Mouse (Mus musculus) layer of hippocampus, postnatal 25 days (tissue): Measurements from ENCODE around the gene Otop3. TPM values are rescaled to one million over a fixed set of nuclear protein-coding genes. Genes with fewer than 3 reads are reported as not detected.
"Not testable (repeated sequence)": the region's sequence is repeated elsewhere in the genome, so short reads cannot be mapped to it uniquely, and the experiment has no call there.

Source experiments
- DNase-seq, 2 experiments: peaks; one replicate each; pipeline ENCODE4 v3.0.0; 2022; ENCODE audit warnings: mixed read lengths in 2 of 2, low spot score in 1 of 2; ENCODE audit errors: extremely low spot score in 1 of 2
- total RNA-seq, 2 experiments: library from RNA; stranded (reverse); gene quantifications; 2 replicates each; pipeline ENCODE4 v1.2.3; 2021

Gene Otop3
- total RNA-seq, 2 experiments from 2014 or later = 0.17 TPM; not detected in 1

DNA sequence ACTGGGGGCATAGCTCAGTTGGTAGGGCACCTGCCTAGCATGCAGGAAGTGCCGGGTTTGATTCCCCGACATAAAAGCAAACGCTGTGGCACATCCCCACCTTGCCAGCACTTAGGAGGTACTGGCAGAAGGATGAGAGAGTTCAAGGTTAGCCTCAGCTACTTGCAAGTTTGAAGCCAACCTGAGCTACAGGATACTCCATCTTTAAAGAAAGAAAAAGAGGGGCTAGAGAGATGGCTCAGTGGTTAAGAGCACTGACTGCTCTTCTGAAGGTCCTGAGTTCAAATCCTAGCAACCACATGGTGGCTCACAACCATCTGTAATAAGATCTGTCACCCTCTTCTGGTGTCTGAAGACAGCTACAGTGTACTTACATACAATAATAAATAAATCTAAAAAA lies 52.3 kb downstream of the Otop3 start:
- not testable (repeated sequence) for DNase-seq

- DNase-seq = no peak
Observed at GRCm38 (mm10) chr11:115391358-115391757, 56.8 kb downstream of the Otop3 start.

DNA sequence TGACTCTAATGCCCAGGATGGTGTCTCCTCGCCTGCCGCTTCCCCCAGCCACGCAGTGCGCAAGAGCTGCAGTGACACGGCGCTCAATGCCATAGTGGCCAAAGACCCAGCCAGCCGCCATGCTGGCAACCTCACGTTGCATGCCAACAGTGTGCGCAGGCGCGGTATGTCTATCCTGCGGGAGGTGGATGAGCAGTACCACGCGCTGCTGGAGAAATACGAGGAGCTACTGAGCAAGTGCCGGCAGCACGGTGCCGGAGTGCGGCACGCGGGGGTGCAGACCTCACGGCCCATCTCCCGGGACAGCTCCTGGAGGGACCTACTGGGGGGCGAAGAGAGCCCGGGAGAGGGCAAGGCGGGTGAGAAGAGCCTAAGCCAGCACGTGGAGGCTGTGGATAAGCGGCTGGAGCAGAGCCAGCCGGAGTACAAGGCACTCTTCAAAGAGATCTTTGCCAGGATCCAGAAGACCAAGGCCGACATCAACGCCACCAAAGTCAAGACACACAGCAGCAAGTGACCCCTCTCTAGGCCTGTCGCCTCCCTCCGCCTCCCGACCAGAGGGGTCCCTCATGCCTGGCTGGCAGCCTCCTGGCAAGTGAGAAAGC lies 59.3 kb downstream of the Otop3 start:
- DNase-seq = no peak

Other genes starting within 250 kb of the Otop3 start
- gene Rab37, start 243.3 kb upstream of the Otop3 start, total RNA-seq = 1 to 10 TPM; 1.8 to 2.0 TPM
- gene Cd300lf, start 200.7 kb upstream of the Otop3 start, total RNA-seq = under 1 TPM; 0.35 to 0.39 TPM
- 10 to 100 TPM; 74.8 to 76.3 TPM for gene Slc9a3r1, start 171.4 kb upstream of the Otop3 start, total RNA-seq
- gene Tmem104, start 147.2 kb upstream of the Otop3 start, total RNA-seq = 10 to 100 TPM; 19.0 to 19.4 TPM
- gene Nat9, start 146.9 kb upstream of the Otop3 start, total RNA-seq = 10 to 100 TPM; 16.6 to 21.3 TPM
- 10 to 100 TPM; 47.3 to 47.4 TPM for gene Grin2c, start 67.5 kb upstream of the Otop3 start, total RNA-seq
- 10 to 100 TPM; 18.6 to 21.2 TPM for gene Fdxr, start 57.7 kb upstream of the Otop3 start, total RNA-seq
- 10 to 100 TPM; 11.2 to 12.1 TPM for gene Fads6, start 37.1 kb upstream of the Otop3 start, total RNA-seq
- under 1 TPM in 1 of 2 experiments, not detected in 1; 0.15 TPM for gene Otop2, start 27.6 kb upstream of the Otop3 start, total RNA-seq
- under 1 TPM; 0.31 to 0.59 TPM for gene Ush1g, start 12.7 kb upstream of the Otop3 start, total RNA-seq
- 100 to 1,000 TPM in 1 of 2 experiments, 10 to 100 TPM in 1; 98.8 to 107 TPM for gene Hid1, start 33.0 kb downstream of the Otop3 start, total RNA-seq
- gene Cdr2l, start 47.2 kb downstream of the Otop3 start, total RNA-seq = 10 to 100 TPM; 21.7 to 22.8 TPM
- 100 to 1,000 TPM; 102 to 103 TPM for gene Mrpl58, start 69.0 kb downstream of the Otop3 start, total RNA-seq
- gene Atp5h, start 85.2 kb downstream of the Otop3 start, total RNA-seq = 100 to 1,000 TPM; 459 to 515 TPM
- gene Kctd2, start 85.4 kb downstream of the Otop3 start, total RNA-seq = 10 to 100 TPM; 65.4 to 74.6 TPM
- gene Trim80, start 105.8 kb downstream of the Otop3 start, total RNA-seq = not detected
- not detected for gene Slc16a5, start 127.7 kb downstream of the Otop3 start, total RNA-seq
- 10 to 100 TPM in 1 of 2 experiments, 1 to 10 TPM in 1; 9.3 to 10.3 TPM for gene Armc7, start 140.9 kb downstream of the Otop3 start, total RNA-seq
- 10 to 100 TPM; 68.8 to 70.4 TPM for gene Nt5c, start 157.1 kb downstream of the Otop3 start, total RNA-seq
- 100 to 1,000 TPM; 134 to 165 TPM for gene Jpt1, start 179.7 kb downstream of the Otop3 start, total RNA-seq
- gene Sumo2, start 201.5 kb downstream of the Otop3 start, total RNA-seq = 100 to 1,000 TPM; 329 to 353 TPM
- 10 to 100 TPM; 44.5 to 44.9 TPM for gene Nup85, start 229.7 kb downstream of the Otop3 start, total RNA-seq